Mouse (Mus musculus) midbrain, embryonic 16.5 days (tissue): Measurements from ENCODE around the gene Cntrl. TPM values are rescaled to one million over a fixed set of nuclear protein-coding genes. Genes with fewer than 3 reads are reported as not detected.

Experiments
- ATAC-seq: fragments of 200-750 bp; cut with Nextera tagmentation; 2 replicates; pipeline ENCODE4 v1.8.0; 2017; ENCODE audit warnings: moderate TSS enrichment
- H3K27ac ChIP-seq: fragments of 300-500 bp; sonication (generic); 2 replicates; pipeline ENCODE4 v1.5.1; 2014; ENCODE audit warnings: mild to moderate bottlenecking, low read length, mixed read lengths
- H3K27me3 ChIP-seq: fragments of 300-500 bp; sonication (generic); 2 replicates; pipeline ENCODE4 v1.6.1; 2014; ENCODE audit warnings: low read depth, low read length, mixed read lengths; ENCODE audit not compliant: control insufficient read depth, insufficient read depth
- H3K36me3 ChIP-seq: fragments of 300-500 bp; sonication (generic); 2 replicates; pipeline ENCODE4 v1.6.1; 2014; ENCODE audit warnings: mild to moderate bottlenecking, low read length, moderate library complexity, mixed read lengths; ENCODE audit not compliant: control insufficient read depth, insufficient read depth
- H3K4me1 ChIP-seq: fragments of 300-500 bp; sonication (generic); 2 replicates; pipeline ENCODE4 v1.6.1; 2014; ENCODE audit warnings: mild to moderate bottlenecking, low read length, mixed read lengths; ENCODE audit not compliant: control insufficient read depth, insufficient read depth
- H3K4me2 ChIP-seq: fragments of 300-500 bp; sonication (generic); 2 replicates; pipeline ENCODE4 v1.6.1; 2014; ENCODE audit warnings: mild to moderate bottlenecking, low read length, mixed read lengths
- H3K4me3 ChIP-seq: fragments of 300-500 bp; sonication (generic); 2 replicates; pipeline ENCODE4 v1.5.1; 2014; ENCODE audit warnings: low read depth, mild to moderate bottlenecking, low read length, moderate library complexity, mixed read lengths
- H3K9ac ChIP-seq: fragments of 300-500 bp; sonication (generic); 2 replicates; pipeline ENCODE4 v1.6.1; 2014; ENCODE audit warnings: low read depth, low read length, mixed read lengths
- H3K9me3 ChIP-seq: fragments of 300-500 bp; sonication (generic); replicated peaks from 2 replicates; pipeline ENCODE4 v1.6.1; 2014; ENCODE audit warnings: mild to moderate bottlenecking, low read length, mixed read lengths; ENCODE audit not compliant: control insufficient read depth, poor library complexity, severe bottlenecking
- WGBS: fragments of 180-500 bp; shearing (Covaris S2); extraction: QIAGEN DNeasy Blood & Tissue Kit; methylation state at CpG from one replicate; pipeline ENCODE4 v1.1.7; 2014; 5-methylcytosine and 5-hydroxymethylcytosine counted together
- polyA plus RNA-seq: library from polyadenylated mRNA; unstranded; fragments of >200 nt; fragmentation: Nextera tagmentation; extraction: Ambion mirVana; gene quantifications from 2 replicates; pipeline ENCODE4 v1.2.1, GENCODE M21; 2015

The Cntrl gene
- polyA plus RNA-seq, 1 experiment from 2014 or later, result 10.6 TPM

DNA sequence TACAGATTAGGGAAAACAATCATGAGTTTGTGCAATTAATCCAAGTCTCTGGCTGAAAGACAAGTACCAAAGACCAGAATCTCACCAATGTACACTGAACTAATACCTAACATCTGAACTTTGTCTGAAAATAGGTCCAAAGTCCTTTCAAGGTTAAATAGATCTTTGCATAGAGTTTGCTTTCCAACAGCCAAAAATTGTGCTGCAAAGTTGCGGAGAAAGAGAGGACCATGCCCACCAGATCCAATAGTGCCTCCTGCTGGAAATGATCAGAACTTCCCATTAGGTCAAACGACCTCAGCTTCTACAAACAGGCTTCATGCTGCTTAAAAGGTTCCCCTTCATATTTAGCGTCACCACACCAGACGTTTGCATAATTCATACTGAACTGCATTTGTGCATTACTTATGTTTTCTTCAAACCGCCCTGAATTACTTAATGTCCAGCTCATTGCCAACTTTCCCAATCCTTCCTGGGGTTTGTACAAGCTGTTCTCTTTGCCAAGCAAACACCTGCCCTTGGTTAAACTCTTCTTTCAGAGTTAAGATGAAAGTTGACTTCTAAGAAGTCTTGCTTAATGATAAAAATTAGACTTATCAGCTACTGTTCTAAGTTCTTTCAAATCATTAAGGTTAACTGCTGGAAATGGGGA is 1.2 kb upstream of the Cntrl start:
- Histone ChIP-seq H3K27me3 (no peaks in the 10 kb centered on the region), H3K9me3 (no peaks in the 10 kb centered on the region), H3K9ac (no peak overlapping the region), H3K27ac (no peak overlapping the region), H3K36me3 (no peaks in the 10 kb centered on the region), H3K4me2 (no peak overlapping the region), H3K4me3 (no peak overlapping the region), H3K4me1 (peaks cover 3% of the 10 kb centered on the region)
- 49% methylated on average over 5 of the region's 5 CpGs for whole genome bisulfite sequencing
- ATAC-seq, result no peak

DNA sequence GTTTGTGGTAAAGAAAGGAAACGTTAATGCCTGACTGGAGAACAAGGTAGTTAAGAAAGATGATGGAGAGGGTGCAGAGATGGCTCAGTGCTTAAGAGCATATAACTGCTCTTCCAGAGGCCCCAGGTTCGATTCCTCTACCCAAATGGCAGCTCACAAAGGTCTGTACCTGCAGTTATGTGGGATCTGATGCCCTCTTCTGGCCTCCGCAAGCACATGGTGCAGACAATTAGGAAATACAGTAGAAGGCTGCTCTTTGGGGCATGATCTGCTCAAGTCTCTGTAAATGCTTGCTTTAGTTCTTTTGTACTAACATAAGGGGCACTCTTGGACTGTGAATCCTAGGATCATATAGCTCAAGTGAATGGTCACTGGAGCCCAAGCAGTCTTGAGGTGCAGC is 580 bp upstream of the Cntrl start:
- ATAC-seq, result peak; percentile 75
- Histone ChIP-seq H3K4me2 (peak overlapping the region; percentile 62), H3K27me3 (no peaks in the 10 kb centered on the region), H3K9me3 (no peaks in the 10 kb centered on the region), H3K9ac (peak overlapping the region; percentile 87), H3K27ac (peak overlapping the region; percentile 82), H3K4me3 (peak overlapping the region; percentile 71), H3K4me1 (peaks cover 3% of the 10 kb centered on the region), H3K36me3 (no peaks in the 10 kb centered on the region)
- WGBS, result 34% methylated on average over 3 of the region's 3 CpGs

DNA sequence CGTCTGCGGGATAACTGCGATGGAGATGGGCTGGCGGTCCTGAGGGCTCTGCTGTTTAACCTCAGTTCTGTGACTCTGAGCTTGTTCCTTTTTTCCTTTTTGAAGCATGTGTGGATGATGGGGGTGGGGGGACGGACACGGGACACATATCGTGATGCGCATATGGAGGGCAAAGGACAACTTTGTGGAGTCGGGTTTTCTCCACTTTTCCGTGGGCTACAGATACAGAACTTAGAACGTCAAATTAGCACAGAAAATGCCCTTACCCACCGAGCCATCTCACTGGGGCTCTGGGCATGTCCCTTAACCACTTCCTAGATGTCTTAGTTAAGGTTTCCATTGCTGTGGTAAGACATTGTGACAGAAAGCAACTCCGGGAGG is 622 bp downstream of the Cntrl start:
- peak overlapping the region; percentile 71 for H3K4me3 ChIP-seq
- peak overlapping the region; percentile 82 for H3K27ac ChIP-seq
- H3K9me3 ChIP-seq, result no peaks in the 10 kb centered on the region
- ATAC-seq, result no peak; the same call in 1 of the 2 replicates
- H3K27me3 ChIP-seq, result no peaks in the 10 kb centered on the region
- H3K9ac ChIP-seq, result peak overlapping the region; percentile 87
- peak overlapping the region; percentile 62 for H3K4me2 ChIP-seq
- H3K4me1 ChIP-seq, result peaks cover 3% of the 10 kb centered on the region
- H3K36me3 ChIP-seq, result no peaks in the 10 kb centered on the region
- WGBS, result under 1% methylated on average over 13 of the region's 13 CpGs

DNA sequence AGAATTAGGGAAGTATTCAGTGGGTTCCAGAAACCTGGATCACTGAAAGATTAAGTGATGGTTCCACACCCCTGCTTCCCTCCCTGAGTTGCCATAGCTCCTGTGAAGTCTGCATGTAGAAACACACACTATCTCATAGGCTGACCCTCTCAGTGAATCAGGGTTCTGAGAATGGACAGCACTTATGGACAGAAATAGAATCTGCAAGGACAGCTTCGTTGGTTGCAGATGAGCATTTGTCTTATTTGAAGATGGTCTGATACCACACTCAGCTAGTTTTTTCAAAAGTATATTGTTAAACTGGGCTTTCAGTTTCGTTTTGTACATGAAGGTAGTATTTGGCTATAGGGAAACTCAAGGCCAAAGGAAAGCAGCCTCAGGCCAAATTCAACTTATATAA is 1.2 kb downstream of the Cntrl start:
- Histone ChIP-seq H3K9ac (peak overlapping the region; percentile 7; the same call in 1 of the 2 replicates), H3K4me3 (no peak overlapping the region), H3K27ac (no peak overlapping the region), H3K27me3 (no peaks in the 10 kb centered on the region), H3K9me3 (no peaks in the 10 kb centered on the region), H3K36me3 (no peaks in the 10 kb centered on the region), H3K4me1 (peaks cover 3% of the 10 kb centered on the region), H3K4me2 (no peak overlapping the region)
- 79% methylated on average over 2 of the region's 2 CpGs for WGBS
- no peak for ATAC-seq

DNA sequence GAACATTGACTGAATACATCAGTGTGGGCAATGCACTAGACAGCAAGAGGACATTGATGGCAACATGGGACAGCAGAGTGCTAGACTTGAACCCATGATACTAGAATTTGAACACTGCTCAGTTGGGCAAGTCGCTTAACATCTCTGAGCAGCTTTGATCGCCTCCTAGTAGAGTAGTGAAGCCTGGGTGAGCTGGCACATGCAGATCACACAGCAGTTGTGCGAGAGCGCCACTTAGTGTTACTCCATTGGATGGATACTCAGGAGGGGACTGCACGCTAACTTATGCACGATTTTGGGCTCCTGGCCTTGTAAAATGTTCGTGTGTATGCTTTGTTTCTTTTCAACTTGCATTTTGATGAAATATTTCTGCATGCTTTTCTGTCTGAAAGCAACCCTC is 15.4 kb downstream of the Cntrl start:
- Histone ChIP-seq H3K36me3 (peaks cover 2% of the 10 kb centered on the region; the same call in 1 of the 2 replicates), H3K4me2 (no peak overlapping the region)
- WGBS, result 78% methylated on average over 7 of the region's 7 CpGs

DNA sequence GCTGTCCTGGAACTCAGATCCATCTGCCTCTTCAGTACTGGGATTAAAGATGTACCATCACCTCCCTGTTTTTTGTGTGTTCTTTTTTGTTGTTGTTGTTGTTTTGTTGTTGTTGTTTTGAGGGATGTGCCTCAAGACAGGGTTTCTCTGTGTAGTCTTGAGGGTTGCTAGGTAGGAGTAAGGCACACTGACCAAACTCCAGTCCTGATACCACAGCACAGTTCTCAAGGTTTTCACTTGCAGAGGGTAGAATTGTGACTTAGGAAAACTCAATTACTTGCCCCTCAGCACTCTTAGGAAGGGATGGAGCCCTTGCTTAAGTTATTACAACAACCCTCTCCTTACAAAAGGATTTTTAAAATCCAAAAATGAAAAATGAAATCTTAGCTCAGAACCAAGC is 22.2 kb downstream of the Cntrl start:
- no peak overlapping the region for H3K4me3 ChIP-seq

More for the DNA sequence above, 15.4 kb downstream of the Cntrl start:
- Histone ChIP-seq H3K27ac (no peak overlapping the region), H3K9me3 (no peaks in the 10 kb centered on the region), H3K4me3 (no peak overlapping the region), H3K27me3 (no peaks in the 10 kb centered on the region), H3K4me1 (no peaks in the 10 kb centered on the region), H3K9ac (no peak overlapping the region)
- ATAC-seq, result no peak

DNA sequence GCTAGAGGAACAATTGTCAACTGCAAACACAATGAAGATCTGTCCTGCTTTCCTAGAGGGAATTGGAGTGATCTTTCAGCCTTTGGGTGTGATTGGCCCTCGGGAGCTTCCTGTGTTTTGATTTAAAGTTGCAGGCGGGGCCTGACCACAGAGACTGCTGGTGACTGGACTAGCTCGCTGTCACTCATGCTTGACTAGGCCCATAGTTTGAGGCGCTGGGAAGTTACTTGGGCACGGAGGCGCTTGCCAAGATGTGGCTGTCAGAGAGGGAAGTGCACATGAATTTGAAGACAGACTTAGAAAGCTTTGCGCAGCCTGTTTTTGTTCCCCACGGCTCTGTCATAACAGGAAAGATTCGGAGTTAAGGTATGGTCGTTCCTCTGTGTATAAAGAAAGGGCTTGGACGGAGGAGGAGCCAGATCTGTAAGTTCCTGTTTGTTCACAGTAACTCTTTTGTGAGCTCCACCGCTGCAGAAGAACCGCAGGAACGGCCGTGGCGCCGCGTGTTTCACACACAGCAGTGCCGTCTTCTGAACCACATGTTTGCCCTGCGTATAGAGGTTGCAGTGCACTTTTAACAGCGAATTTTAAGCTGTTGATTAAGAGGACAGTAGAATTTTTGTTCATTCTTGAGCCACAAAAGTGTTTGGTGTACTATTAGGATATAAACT is 22.8 kb downstream of the Cntrl start:
- H3K4me1 ChIP-seq, result peaks cover 10% of the 10 kb centered on the region; the same call in 1 of the 2 replicates
- no peaks in the 10 kb centered on the region for H3K9me3 ChIP-seq
- H3K36me3 ChIP-seq, result 0 out of 2 replicates have a peak, but pooled peaks cover 5% of the 10 kb centered on the region
- 0% methylated on average over 21 of the region's 21 CpGs for WGBS
- peak overlapping the region; percentile 44 for H3K4me3 ChIP-seq
- 0 out of 2 replicates have a peak overlapping the region, but pooled peaks have one; percentile 28 for H3K27ac ChIP-seq
- H3K27me3 ChIP-seq, result no peaks in the 10 kb centered on the region
- H3K4me2 ChIP-seq, result peak overlapping the region; percentile 62
- peak overlapping the region; percentile 38; the same call in 1 of the 2 replicates for H3K9ac ChIP-seq
- ATAC-seq, result peak; percentile 98

More for the DNA sequence above, 22.2 kb downstream of the Cntrl start:
- Histone ChIP-seq H3K36me3 (0 out of 2 replicates have a peak, but pooled peaks cover 4% of the 10 kb centered on the region), H3K4me1 (peaks cover 10% of the 10 kb centered on the region; the same call in 1 of the 2 replicates), H3K9ac (no peak overlapping the region), H3K27me3 (no peaks in the 10 kb centered on the region), H3K4me2 (peak overlapping the region; percentile 62), H3K27ac (no peak overlapping the region), H3K9me3 (no peaks in the 10 kb centered on the region)
- no peak for ATAC-seq

DNA sequence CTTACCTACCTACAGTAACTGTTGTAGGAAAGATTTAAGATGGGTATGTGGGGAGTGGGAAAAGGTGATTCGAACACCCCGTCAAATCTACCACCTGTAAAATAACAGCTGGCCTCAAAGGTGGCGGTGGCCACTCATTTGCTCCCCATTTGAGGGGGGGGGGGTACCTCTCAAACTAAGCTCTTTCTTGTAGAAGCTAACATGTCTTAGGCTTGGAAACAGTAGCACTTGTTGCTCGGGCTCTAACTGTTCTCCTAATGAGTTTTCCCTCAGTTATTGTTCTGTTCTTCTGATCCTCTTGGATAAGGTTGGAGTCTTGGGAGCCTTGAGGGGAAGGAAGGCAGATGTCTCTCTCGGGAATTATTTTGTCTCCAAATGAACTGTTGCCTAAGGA is 23.4 kb downstream of the Cntrl start:
- Histone ChIP-seq H3K4me3 (peak overlapping the region; percentile 44), H3K9ac (peak overlapping the region; percentile 38; the same call in 1 of the 2 replicates), H3K27ac (no peak overlapping the region), H3K36me3 (0 out of 2 replicates have a peak, but pooled peaks cover 10% of the 10 kb centered on the region), H3K4me1 (peaks cover 10% of the 10 kb centered on the region; the same call in 1 of the 2 replicates), H3K27me3 (no peaks in the 10 kb centered on the region), H3K9me3 (no peaks in the 10 kb centered on the region), H3K4me2 (peak overlapping the region; percentile 62)
- ATAC-seq, result no peak
- WGBS, result 10% methylated on average over 5 of the region's 5 CpGs

DNA sequence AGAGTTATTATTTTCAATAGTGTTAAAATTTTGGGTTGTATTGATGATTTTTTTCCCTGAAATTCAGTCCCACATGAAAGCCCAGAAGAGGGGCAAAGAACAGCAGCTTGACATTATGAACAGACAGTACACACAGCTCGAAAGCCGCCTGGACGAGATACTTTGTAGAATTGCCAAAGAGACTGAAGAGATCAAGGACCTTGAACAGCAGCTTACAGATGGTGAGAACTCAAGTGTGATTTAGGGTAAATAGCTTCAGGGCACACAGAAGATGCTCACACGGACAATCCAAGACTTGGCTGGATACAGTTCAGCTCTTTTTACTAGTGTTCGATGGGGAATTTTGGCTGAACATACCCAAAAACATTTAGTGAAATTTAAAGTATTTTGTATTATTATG is 24.6 kb downstream of the Cntrl start:
- Histone ChIP-seq H3K9me3 (no peaks in the 10 kb centered on the region), H3K27ac (no peak overlapping the region), H3K27me3 (no peaks in the 10 kb centered on the region), H3K4me1 (peaks cover 10% of the 10 kb centered on the region; the same call in 1 of the 2 replicates), H3K9ac (no peak overlapping the region), H3K36me3 (0 out of 2 replicates have a peak, but pooled peaks cover 12% of the 10 kb centered on the region), H3K4me3 (no peak overlapping the region), H3K4me2 (no peak overlapping the region)
- ATAC-seq, result no peak
- WGBS, result 82% methylated on average over 5 of the region's 5 CpGs
